Mouse (Mus musculus) kidney, embryonic 14.5 days (tissue): ENCODE results near the gene Tctn1. TPM values are rescaled to one million over a fixed set of nuclear protein-coding genes. Genes with fewer than 3 reads are reported as not detected.

ENCODE experiments used
- ATAC-seq: fragments of 200-750 bp; cut with Nextera tagmentation; 2 replicates; pipeline ENCODE4 v1.8.0; 2017; ENCODE audit warnings: moderate number of reproducible peaks, mild to moderate bottlenecking, moderate TSS enrichment, moderate library complexity; ENCODE audit not compliant: low FRiP score, low TSS enrichment
- H3K27ac ChIP-seq: fragments of 300-500 bp; sonication (generic); 2 replicates; pipeline ENCODE4 v1.5.1; 2014; ENCODE audit warnings: low read depth, mild to moderate bottlenecking, low read length, moderate library complexity, mixed read lengths
- H3K27me3 ChIP-seq: fragments of 300-500 bp; sonication (generic); 2 replicates; pipeline ENCODE4 v1.6.1; 2014; ENCODE audit warnings: mild to moderate bottlenecking, low read length; ENCODE audit not compliant: control insufficient read depth, insufficient read depth
- H3K36me3 ChIP-seq: fragments of 300-500 bp; sonication (generic); 2 replicates; pipeline ENCODE4 v1.6.1; 2014; ENCODE audit warnings: low read length, mixed read lengths; ENCODE audit not compliant: control insufficient read depth, insufficient read depth
- H3K4me1 ChIP-seq: fragments of 300-500 bp; sonication (generic); 2 replicates; pipeline ENCODE4 v1.6.1; 2014; ENCODE audit warnings: low read length, mixed read lengths; ENCODE audit not compliant: control insufficient read depth, insufficient read depth
- H3K4me2 ChIP-seq: fragments of 300-500 bp; sonication (generic); replicated peaks from 2 replicates; pipeline ENCODE4 v1.6.1; 2014; ENCODE audit warnings: low read depth, mild to moderate bottlenecking, low read length
- H3K4me3 ChIP-seq: fragments of 300-500 bp; sonication (generic); 2 replicates; pipeline ENCODE4 v1.5.1; 2014; ENCODE audit warnings: mild to moderate bottlenecking, low read length
- H3K9ac ChIP-seq: fragments of 300-500 bp; sonication (generic); 2 replicates; pipeline ENCODE4 v1.6.1; 2014; ENCODE audit warnings: low read depth, mild to moderate bottlenecking, low read length, moderate library complexity
- H3K9me3 ChIP-seq: fragments of 300-500 bp; sonication (generic); 2 replicates; pipeline ENCODE4 v1.6.1; 2016; ENCODE audit warnings: low read length; ENCODE audit not compliant: control insufficient read depth
- WGBS: fragments of 180-500 bp; shearing (Covaris S2); extraction: QIAGEN DNeasy Blood & Tissue Kit; methylation state at CpG from one replicate; pipeline ENCODE4 v1.1.7; 2014; 5-methylcytosine and 5-hydroxymethylcytosine counted together
- polyA plus RNA-seq: library from polyadenylated mRNA; unstranded; fragments of >200 nt; fragmentation: Nextera tagmentation; extraction: Ambion mirVana; gene quantifications from 2 replicates; pipeline ENCODE4 v1.2.1, GENCODE M21; 2014

Tctn1 gene
- polyA plus RNA-seq, 1 experiment from 2014 or later: 9.8 TPM

DNA sequence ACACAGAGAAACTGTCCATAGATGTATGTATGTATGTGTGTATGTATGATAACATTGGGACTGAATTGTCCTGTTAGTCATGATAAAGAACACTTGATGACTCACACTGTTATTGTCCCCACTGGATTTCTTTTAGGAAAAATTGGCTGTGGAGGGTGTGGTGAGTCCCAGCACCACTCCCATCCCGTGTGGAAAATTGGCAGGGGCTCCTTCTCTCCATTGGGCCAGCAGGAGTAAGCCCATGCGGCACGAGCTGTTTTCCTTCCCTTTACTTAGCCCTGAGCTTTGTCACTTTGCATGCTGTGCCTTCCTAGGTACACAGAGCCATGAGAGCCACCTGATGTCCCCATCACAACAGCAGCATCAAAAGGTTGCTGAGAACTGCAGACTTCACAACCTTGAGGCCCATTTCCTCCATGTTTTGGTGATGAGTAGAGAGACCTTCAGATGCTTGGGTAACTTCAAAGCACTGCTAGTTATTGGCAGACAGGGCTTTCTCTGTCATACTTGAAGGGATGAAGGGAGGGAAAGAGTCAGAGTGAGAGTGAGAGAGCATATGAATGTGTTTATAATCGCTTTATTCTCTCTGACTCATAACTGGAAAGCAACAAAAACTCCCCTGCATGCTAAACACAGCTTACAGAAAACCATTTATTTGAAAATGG is 24.0 kb upstream of the Tctn1 start:
- H3K4me2 ChIP-seq: no peak overlapping the region
- WGBS: 89% methylated on average over 4 of the region's 4 CpGs
- no peak overlapping the region for H3K9ac ChIP-seq
- peaks cover 6% of the 10 kb centered on the region; the same call in 1 of the 2 replicates for H3K36me3 ChIP-seq
- H3K4me3 ChIP-seq: no peak overlapping the region
- H3K4me1 ChIP-seq: peaks cover 12% of the 10 kb centered on the region; the same call in 1 of the 2 replicates
- no peaks in the 10 kb centered on the region for H3K27me3 ChIP-seq
- H3K27ac ChIP-seq: no peak overlapping the region
- no peak for ATAC-seq
- no peaks in the 10 kb centered on the region for H3K9me3 ChIP-seq

- no peak overlapping the region for H3K9ac ChIP-seq
- no peak overlapping the region for H3K4me3 ChIP-seq
- no peaks in the 10 kb centered on the region for H3K27me3 ChIP-seq
- peaks cover 12% of the 10 kb centered on the region; the same call in 1 of the 2 replicates for H3K4me1 ChIP-seq
- peaks cover 6% of the 10 kb centered on the region; the same call in 1 of the 2 replicates for H3K36me3 ChIP-seq
- no peaks in the 10 kb centered on the region for H3K9me3 ChIP-seq
- no peak overlapping the region for H3K27ac ChIP-seq
- no peak overlapping the region for H3K4me2 ChIP-seq
- ATAC-seq: no peak
- 84% methylated on average over 4 of the region's 4 CpGs for WGBS
Observed at GRCm38 (mm10) chr5:122287026-122287425, 22.8 kb upstream of the Tctn1 start.

GRCm38 (mm10) chr5:122286191-122286590 is 21.9 kb upstream of the Tctn1 start:
- Histone ChIP-seq H3K27me3 (no peaks in the 10 kb centered on the region), H3K27ac (no peak overlapping the region), H3K36me3 (peaks cover 6% of the 10 kb centered on the region; the same call in 1 of the 2 replicates), H3K9ac (peak overlapping the region; percentile 9; the same call in 1 of the 2 replicates), H3K4me2 (peak overlapping the region; percentile 93; the same call in 1 of the 2 replicates), H3K4me3 (peak overlapping the region; percentile 97; the same call in 1 of the 2 replicates), H3K4me1 (peaks cover 12% of the 10 kb centered on the region; the same call in 1 of the 2 replicates), H3K9me3 (no peaks in the 10 kb centered on the region)
- no peak for ATAC-seq
- 89% methylated on average over 10 of the region's 10 CpGs for WGBS

- peak overlapping the region; percentile 91; the same call in 1 of the 2 replicates for H3K9ac ChIP-seq
- H3K9me3 ChIP-seq: no peaks in the 10 kb centered on the region
- ATAC-seq: no peak
- WGBS: 45% methylated on average over 7 of the region's 7 CpGs
- no peak overlapping the region for H3K27ac ChIP-seq
- H3K27me3 ChIP-seq: no peaks in the 10 kb centered on the region
- H3K4me3 ChIP-seq: peak overlapping the region; percentile 97
- H3K36me3 ChIP-seq: peaks cover 6% of the 10 kb centered on the region; the same call in 1 of the 2 replicates
- peak overlapping the region; percentile 93 for H3K4me2 ChIP-seq
- H3K4me1 ChIP-seq: peaks cover 12% of the 10 kb centered on the region; the same call in 1 of the 2 replicates
Observed at GRCm38 (mm10) chr5:122285767-122286150, 21.5 kb upstream of the Tctn1 start.

- H3K4me3 ChIP-seq: peak overlapping the region; percentile 97
- WGBS: under 1% methylated on average over 34 of the region's 34 CpGs
- H3K27me3 ChIP-seq: no peaks in the 10 kb centered on the region
- no peak overlapping the region for H3K27ac ChIP-seq
- H3K36me3 ChIP-seq: peaks cover 6% of the 10 kb centered on the region; the same call in 1 of the 2 replicates
- H3K4me2 ChIP-seq: peak overlapping the region; percentile 93
- H3K9ac ChIP-seq: peak overlapping the region; percentile 91
- H3K9me3 ChIP-seq: no peaks in the 10 kb centered on the region
- ATAC-seq: peak; percentile 53; the same call in 1 of the 2 replicates
- H3K4me1 ChIP-seq: peaks cover 12% of the 10 kb centered on the region; the same call in 1 of the 2 replicates
Observed at GRCm38 (mm10) chr5:122285029-122285766, 20.9 kb upstream of the Tctn1 start.

- Histone ChIP-seq H3K4me3 (peak within 1 kb of the TSS; percentile 97), H3K4me2 (peak within 1 kb of the TSS; percentile 93), H3K9me3 (no peaks in the 10 kb centered on the region), H3K27ac (peak within 1 kb of the TSS; percentile 59), H3K4me1 (peaks cover 12% of the 10 kb centered on the region; the same call in 1 of the 2 replicates), H3K9ac (peak within 1 kb of the TSS; percentile 91), H3K36me3 (peaks cover 6% of the 10 kb centered on the region; the same call in 1 of the 2 replicates), H3K27me3 (no peaks in the 10 kb centered on the region)
- ATAC-seq: peak; percentile 94
- under 1% methylated on average over 91 of the region's 114 CpGs for WGBS
Observed at GRCm38 (mm10) chr5:122284183-122285028, 20.1 kb upstream of the Tctn1 start, which contains the start of gene Pptc7. Pptc7 (plus strand) TSS chr5:122284365.

- peak overlapping the region; percentile 93 for H3K4me2 ChIP-seq
- no peak overlapping the region for H3K9ac ChIP-seq
- H3K27me3 ChIP-seq: no peaks in the 10 kb centered on the region
- ATAC-seq: no peak
- H3K4me1 ChIP-seq: peaks cover 12% of the 10 kb centered on the region; the same call in 1 of the 2 replicates
- peaks cover 6% of the 10 kb centered on the region; the same call in 1 of the 2 replicates for H3K36me3 ChIP-seq
- 14% methylated on average over 2 of the region's 2 CpGs for WGBS
- H3K9me3 ChIP-seq: no peaks in the 10 kb centered on the region
- H3K4me3 ChIP-seq: peak overlapping the region; percentile 97
- H3K27ac ChIP-seq: no peak overlapping the region
Observed at GRCm38 (mm10) chr5:122283828-122284182, 19.5 kb upstream of the Tctn1 start.

DNA sequence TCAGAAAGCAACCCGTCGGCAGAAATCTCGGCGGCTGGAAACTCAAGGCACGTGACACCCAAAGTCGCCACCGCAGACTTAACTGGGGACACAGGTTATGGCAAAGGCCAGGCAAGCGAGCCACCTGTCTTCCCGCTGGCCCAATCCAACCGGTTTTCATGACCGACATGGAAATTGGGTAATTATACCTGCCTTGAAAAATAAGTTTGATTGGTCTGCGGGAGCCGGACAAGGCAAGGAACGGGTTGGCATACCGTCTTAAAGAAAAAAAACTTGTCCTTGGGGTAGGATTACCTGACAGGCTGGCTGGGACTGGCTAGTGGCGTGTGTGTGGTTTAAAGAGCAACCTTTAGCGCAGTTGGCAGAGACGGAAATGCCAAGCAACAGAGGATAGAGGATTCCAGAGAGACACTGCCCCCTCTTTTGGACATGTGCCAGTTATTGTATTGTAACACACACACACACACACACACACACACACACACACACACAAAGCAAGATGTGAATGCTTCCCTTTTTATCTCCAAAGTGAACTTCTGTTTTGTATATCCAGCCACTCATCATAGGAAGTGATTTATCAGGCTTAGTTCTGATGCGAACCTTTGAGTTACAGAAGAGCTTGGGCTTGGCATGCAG is 16.7 kb upstream of the Tctn1 start:
- Histone ChIP-seq H3K9me3 (no peaks in the 10 kb centered on the region), H3K36me3 (no peaks in the 10 kb centered on the region), H3K4me1 (peaks cover 9% of the 10 kb centered on the region; the same call in 1 of the 2 replicates), H3K27ac (no peak overlapping the region), H3K4me2 (peak overlapping the region; percentile 21; the same call in 1 of the 2 replicates), H3K9ac (no peak overlapping the region), H3K27me3 (no peaks in the 10 kb centered on the region), H3K4me3 (no peak overlapping the region)
- no peak for ATAC-seq
- 31% methylated on average over 19 of the region's 19 CpGs for WGBS
